Mouse (Mus musculus) heart, postnatal 4 days (tissue): ENCODE measurements around the gene Cmbl. TPM values are rescaled to one million over a fixed set of nuclear protein-coding genes. Genes with fewer than 3 reads are reported as not detected.

Experiments used
- DNase-seq: peaks from one replicate; pipeline ENCODE4 v3.0.0; 2021
- total RNA-seq, 2 experiments: library from RNA; stranded (reverse); gene quantifications; 2 replicates each; pipeline ENCODE4 v1.2.3; 2021

Gene Cmbl
- total RNA-seq, 2 experiments from 2014 or later: 13.9 to 14.6 TPM

DNA sequence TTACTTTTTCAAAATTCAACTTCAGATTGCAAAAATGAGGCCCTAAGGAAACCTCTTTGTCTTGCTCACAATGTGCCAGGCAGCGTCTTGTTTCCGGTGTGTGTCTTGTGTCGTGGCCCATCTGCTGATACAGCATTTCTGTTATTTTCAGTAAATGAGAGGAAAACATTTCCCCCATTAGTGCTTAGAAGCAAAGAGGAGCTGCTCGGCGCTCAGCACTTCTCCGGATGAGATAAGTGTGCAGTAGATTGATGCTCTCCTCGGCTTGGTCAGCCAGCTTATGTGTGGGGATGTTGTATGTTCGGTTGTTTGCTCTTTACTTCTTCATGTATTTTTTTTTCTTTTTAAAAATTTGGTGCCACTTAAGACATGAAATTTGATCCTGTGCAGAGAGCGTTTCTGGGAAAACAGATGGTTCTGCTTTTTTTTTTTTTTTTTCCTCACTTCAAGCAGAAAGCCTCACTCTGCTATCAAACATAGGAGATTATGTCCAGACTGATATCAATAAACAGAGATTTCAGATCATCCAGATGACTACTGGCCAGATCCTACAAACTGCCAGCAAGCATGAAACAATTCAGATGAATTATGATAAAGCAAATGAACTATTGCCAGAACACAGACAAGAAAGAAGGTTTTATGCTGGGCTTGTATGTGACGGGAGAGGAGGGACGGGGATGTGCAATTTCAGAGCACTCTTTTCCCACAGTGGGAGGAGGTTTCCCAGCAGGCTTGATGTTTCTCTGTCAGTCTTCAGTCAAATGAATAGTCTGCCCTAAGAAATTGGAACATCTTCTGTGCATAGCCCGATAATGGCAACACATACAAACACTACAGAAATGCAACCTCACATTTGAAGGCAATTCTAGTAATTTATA lies 62.3 kb downstream of the Cmbl start:
- DNase-seq: no peak

DNA sequence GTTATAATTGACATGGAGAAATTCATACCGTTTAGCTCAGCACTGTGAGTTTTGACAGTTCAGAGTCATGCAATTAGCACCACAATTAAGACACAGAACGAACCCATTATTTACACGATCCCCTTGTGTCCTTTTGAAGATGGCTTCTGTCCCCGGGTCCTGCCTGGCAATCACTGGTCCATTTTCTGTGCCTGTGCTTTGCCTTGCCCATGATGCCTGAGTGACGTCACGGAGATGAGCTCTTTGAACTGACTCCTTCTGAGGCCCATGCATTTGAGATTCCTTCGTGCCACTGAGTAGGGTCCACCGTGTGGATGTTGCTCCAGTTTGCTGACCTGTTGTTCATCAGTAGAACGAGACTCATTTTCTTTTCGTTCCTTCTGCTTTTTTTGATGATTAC lies 63.0 kb downstream of the Cmbl start:
- DNase-seq: no peak

DNA sequence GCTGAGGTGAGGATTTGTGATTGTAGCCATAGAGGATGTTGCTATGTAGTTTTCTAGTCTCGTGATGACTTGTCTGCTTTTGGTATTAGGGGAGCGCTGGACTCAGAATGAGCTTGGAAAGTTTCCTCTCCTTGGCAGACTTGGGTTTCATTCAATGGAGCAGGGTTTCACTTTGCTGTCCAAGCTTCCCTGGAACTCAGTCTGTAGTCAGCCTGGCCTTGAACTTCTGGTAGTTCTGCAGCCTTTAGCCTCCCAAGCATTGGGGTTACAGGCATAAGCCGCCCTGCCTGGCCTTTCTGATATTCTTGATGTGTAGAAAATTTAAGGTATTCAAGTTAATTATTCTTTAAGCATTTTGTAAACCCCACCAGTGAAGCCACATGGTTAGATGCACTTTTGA lies 64.4 kb downstream of the Cmbl start:
- DNase-seq: no peak

DNA sequence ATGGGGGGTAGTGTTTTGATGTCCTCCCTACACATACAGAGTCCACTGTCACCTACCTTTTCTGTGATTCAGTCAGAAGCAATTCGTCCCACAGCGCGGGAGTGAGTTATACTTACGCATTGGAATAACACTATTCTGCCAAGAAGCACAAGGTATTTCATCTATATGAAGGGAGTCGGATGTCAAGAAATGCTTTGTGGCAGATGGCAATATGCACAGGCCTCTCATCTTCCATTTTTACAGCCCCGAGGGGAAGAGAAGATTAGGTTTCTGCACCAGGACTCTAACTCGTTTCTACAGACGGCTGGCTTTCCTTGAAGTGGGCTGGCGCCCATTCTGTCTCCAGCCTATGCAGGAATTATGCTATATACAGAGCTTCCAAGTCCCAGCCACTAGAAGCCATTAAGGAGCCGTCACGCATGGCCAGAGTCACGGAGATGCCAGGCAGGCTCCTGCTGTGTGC lies 66.2 kb downstream of the Cmbl start:
- DNase-seq: no peak

GRCm38 (mm10) chr15:31632478-31632877 lies 67.3 kb downstream of the Cmbl start:
- DNase-seq: no peak

- DNase-seq: no peak
Observed at GRCm38 (mm10) chr15:31634582-31634981, 69.4 kb downstream of the Cmbl start.

GRCm38 (mm10) chr15:31636091-31636595 lies 71.0 kb downstream of the Cmbl start:
- no peak for DNase-seq

Other genes with a start within 250 kb of the Cmbl start
- gene Ankrd33b, start 197.7 kb upstream of the Cmbl start, total RNA-seq: 10 to 100 TPM; 12.8 to 13.4 TPM
- under 1 TPM; 0.38 TPM for gene Ropn1l, start 111.7 kb upstream of the Cmbl start, total RNA-seq
- gene March6, start 34.3 kb upstream of the Cmbl start, total RNA-seq: 10 to 100 TPM; 92.5 to 97.5 TPM
- 100 to 1,000 TPM; 211 to 213 TPM for gene Cct5, start 36.4 kb downstream of the Cmbl start, total RNA-seq
- 10 to 100 TPM; 17.1 to 18.6 TPM for gene Fam173b, start 36.5 kb downstream of the Cmbl start, total RNA-seq